Mouse (Mus musculus) hindbrain, embryonic 16.5 days (tissue): ENCODE measurements at regions not wholly inside any gene's neighbourhood (a gene's known extent, or its start where the extent isn't known, plus 50 kb on each side); places are given as distances from the start of the nearest gene placed in this dataset.
A peak's percentile ranks its signal among the peaks of the same experiment; 100 is the strongest.

Source experiments
- ATAC-seq: fragments of 200-750 bp; cut with Nextera tagmentation; 2 replicates; pipeline ENCODE4 v1.8.0; 2017; ENCODE audit warnings: moderate TSS enrichment, moderate library complexity
- H3K27ac ChIP-seq: fragments of 300-500 bp; sonication (generic); 2 replicates; pipeline ENCODE4 v1.5.1; 2014; ENCODE audit warnings: low read depth, mild to moderate bottlenecking, control low read depth, low read length, moderate library complexity
- H3K27me3 ChIP-seq: fragments of 300-500 bp; sonication (generic); replicated peaks from 2 replicates; pipeline ENCODE4 v1.6.1; 2014; ENCODE audit warnings: low read length; ENCODE audit not compliant: control insufficient read depth, insufficient read depth
- H3K36me3 ChIP-seq: fragments of 300-500 bp; sonication (generic); 2 replicates; pipeline ENCODE4 v1.6.1; 2014; ENCODE audit warnings: mild to moderate bottlenecking, low read length, moderate library complexity, mixed read lengths; ENCODE audit not compliant: control insufficient read depth, insufficient read depth
- H3K4me1 ChIP-seq: fragments of 300-500 bp; sonication (generic); 2 replicates; pipeline ENCODE4 v1.6.1; 2014; ENCODE audit warnings: low read depth, low read length; ENCODE audit not compliant: control insufficient read depth, insufficient read depth
- H3K4me2 ChIP-seq: fragments of 300-500 bp; sonication (generic); 2 replicates; pipeline ENCODE4 v1.6.1; 2014; ENCODE audit warnings: mild to moderate bottlenecking, low read length, control low read depth, moderate library complexity
- H3K4me3 ChIP-seq: fragments of 300-500 bp; sonication (generic); 2 replicates; pipeline ENCODE4 v1.5.1; 2014; ENCODE audit warnings: mild to moderate bottlenecking, low read length, control low read depth, moderate library complexity
- H3K9ac ChIP-seq: fragments of 300-500 bp; sonication (generic); 2 replicates; pipeline ENCODE4 v1.6.1; 2014; ENCODE audit warnings: low read depth, mild to moderate bottlenecking, control low read depth, low read length, moderate library complexity
- H3K9me3 ChIP-seq: fragments of 300-500 bp; sonication (generic); 2 replicates; pipeline ENCODE4 v1.6.1; 2014; ENCODE audit warnings: mild to moderate bottlenecking, low read length, moderate library complexity; ENCODE audit not compliant: control insufficient read depth
- WGBS: fragments of 180-500 bp; shearing (Covaris S2); extraction: QIAGEN DNeasy Blood & Tissue Kit; methylation state at CpG from one replicate; pipeline ENCODE4 v1.1.7; 2014; 5-methylcytosine and 5-hydroxymethylcytosine counted together

GRCm38 (mm10) chr2:66961808-66962519 lies 177.2 kb upstream of the Scn7a start:
- 28% methylated on average over 8 of the region's 8 CpGs for WGBS

GRCm38 (mm10) chr2:66941188-66941587 lies 156.5 kb upstream of the Scn7a start:
- Histone ChIP-seq H3K9ac (no peak overlapping the region), H3K4me1 (no peaks in the 10 kb centered on the region), H3K27me3 (no peaks in the 10 kb centered on the region), H3K36me3 (no peaks in the 10 kb centered on the region), H3K4me3 (no peak overlapping the region), H3K9me3 (no peaks in the 10 kb centered on the region), H3K27ac (no peak overlapping the region), H3K4me2 (no peak overlapping the region)
- WGBS = 74% methylated on average over 5 of the region's 5 CpGs
- no peak for ATAC-seq

More at GRCm38 (mm10) chr2:66961808-66962519, 177.2 kb upstream of the Scn7a start:
- H3K9me3 ChIP-seq = no peaks in the 10 kb centered on the region
- H3K4me3 ChIP-seq = no peak overlapping the region
- H3K27ac ChIP-seq = no peak overlapping the region
- no peaks in the 10 kb centered on the region for H3K27me3 ChIP-seq
- H3K4me2 ChIP-seq = no peak overlapping the region
- ATAC-seq = peak; percentile 65; the same call in 1 of the 2 replicates
- no peaks in the 10 kb centered on the region for H3K4me1 ChIP-seq
- H3K36me3 ChIP-seq = no peaks in the 10 kb centered on the region
- H3K9ac ChIP-seq = no peak overlapping the region

- 73% methylated on average over 1 of the region's 1 CpGs for WGBS
- H3K36me3 ChIP-seq = no peaks in the 10 kb centered on the region
- H3K9ac ChIP-seq = no peak overlapping the region
- H3K9me3 ChIP-seq = no peaks in the 10 kb centered on the region
- H3K4me3 ChIP-seq = no peak overlapping the region
- ATAC-seq = no peak
- no peaks in the 10 kb centered on the region for H3K27me3 ChIP-seq
- H3K4me2 ChIP-seq = no peak overlapping the region
- no peaks in the 10 kb centered on the region for H3K4me1 ChIP-seq
- H3K27ac ChIP-seq = no peak overlapping the region
Observed at GRCm38 (mm10) chr2:66898032-66898431, 113.3 kb upstream of the Scn7a start.

- Histone ChIP-seq H3K27ac (no peak overlapping the region), H3K4me3 (no peak overlapping the region), H3K9ac (no peak overlapping the region), H3K9me3 (no peaks in the 10 kb centered on the region), H3K36me3 (no peaks in the 10 kb centered on the region), H3K27me3 (no peaks in the 10 kb centered on the region), H3K4me2 (no peak overlapping the region), H3K4me1 (no peaks in the 10 kb centered on the region)
- 89% methylated on average over 2 of the region's 2 CpGs for WGBS
- no peak for ATAC-seq
Observed at GRCm38 (mm10) chr2:66867457-66868216, 82.9 kb upstream of the Scn7a start.
